Mouse (Mus musculus) liver, adult 2 months (tissue): ENCODE data around the gene Gga1.

Experiments
- CTCF ChIP-seq: fragments of 200-500 bp; IDR thresholded peaks from 2 replicates; pipeline ENCODE4 v1.5.1; 2011; ENCODE audit warnings: low read depth, low read length, control low read depth
- POLR2A ChIP-seq: fragments of 200-500 bp; IDR thresholded peaks from 2 replicates; pipeline ENCODE4 v1.6.1; 2011; ENCODE audit warnings: low read length, control low read depth; ENCODE audit not compliant: insufficient read depth; ENCODE audit errors: extremely low read depth

DNA sequence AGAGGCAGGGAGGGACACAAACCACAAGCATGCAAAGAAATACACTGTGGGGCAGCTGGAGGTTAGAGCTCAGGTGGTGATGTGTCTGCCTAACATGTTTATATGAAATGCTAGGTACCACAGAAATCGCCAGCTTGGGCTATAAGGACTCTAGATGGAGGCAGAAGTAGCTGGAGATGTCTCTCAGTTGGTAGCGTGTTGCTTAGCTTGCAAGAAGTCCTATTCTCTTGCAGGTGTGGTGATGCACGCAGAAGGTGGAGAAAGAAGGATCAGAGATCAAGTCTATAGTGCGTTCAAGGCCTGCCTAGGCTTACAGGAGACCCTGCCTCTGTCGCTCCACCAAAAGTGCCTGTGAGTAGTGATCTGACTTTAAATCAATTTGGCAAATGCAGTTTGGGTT is 1.5 kb upstream of the Gga1 start:
- TF ChIP-seq CTCF = no peak
- TF ChIP-seq POLR2A = no peak
